Mouse (Mus musculus) embryonic facial prominence, embryonic 11.5 days (tissue): ENCODE results near the gene Myo3b. TPM values are rescaled to one million over a fixed set of nuclear protein-coding genes. Genes with fewer than 3 reads are reported as not detected.
"Not testable (repeated sequence)": the region's sequence is repeated elsewhere in the genome, so short reads cannot be mapped to it uniquely, and the experiment has no call there.

Source experiments
- ATAC-seq: fragments of 200-750 bp; cut with Nextera tagmentation; replicated peaks from 2 replicates; pipeline ENCODE4 v1.8.0; 2017; ENCODE audit warnings: low read depth; ENCODE audit not compliant: insufficient number of reproducible peaks, low FRiP score, low TSS enrichment
- DNase-seq: peaks from one replicate; pipeline ENCODE4 v3.0.0-alpha.2; 2015; ENCODE audit warnings: low spot score
- H3K27ac ChIP-seq: fragments of 300-500 bp; sonication (generic); replicated peaks from 2 replicates; pipeline ENCODE4 v1.5.1; 2014; ENCODE audit warnings: mild to moderate bottlenecking, low read depth, low read length, control low read depth
- H3K27me3 ChIP-seq: fragments of 300-500 bp; sonication (generic); 2 replicates; pipeline ENCODE4 v1.6.1; 2014; ENCODE audit warnings: mild to moderate bottlenecking, low read length, moderate library complexity, mixed read lengths; ENCODE audit not compliant: control insufficient read depth, insufficient read depth
- H3K36me3 ChIP-seq: fragments of 300-500 bp; sonication (generic); replicated peaks from 2 replicates; pipeline ENCODE4 v1.6.1; 2014; ENCODE audit warnings: low read depth, mild to moderate bottlenecking, low read length, moderate library complexity, mixed read lengths; ENCODE audit not compliant: control insufficient read depth, insufficient read depth
- H3K4me1 ChIP-seq: fragments of 300-500 bp; sonication (generic); 2 replicates; pipeline ENCODE4 v1.6.1; 2014; ENCODE audit warnings: low read length, mixed read lengths; ENCODE audit not compliant: control insufficient read depth, insufficient read depth
- H3K4me2 ChIP-seq: fragments of 300-500 bp; sonication (generic); 2 replicates; pipeline ENCODE4 v1.6.1; 2014; ENCODE audit warnings: low read depth, mild to moderate bottlenecking, control low read depth, low read length, moderate library complexity
- H3K4me3 ChIP-seq: fragments of 300-500 bp; sonication (generic); 2 replicates; pipeline ENCODE4 v1.5.1; 2014; ENCODE audit warnings: low read depth, low read length, control low read depth
- H3K9ac ChIP-seq: fragments of 300-500 bp; sonication (generic); replicated peaks from 2 replicates; pipeline ENCODE4 v1.6.1; 2014; ENCODE audit warnings: mild to moderate bottlenecking, control low read depth, low read length
- H3K9me3 ChIP-seq: fragments of 300-500 bp; sonication (generic); replicated peaks from 2 replicates; pipeline ENCODE4 v1.6.1; 2016; ENCODE audit warnings: mild to moderate bottlenecking, low read length, inconsistent platforms, mixed read lengths; ENCODE audit not compliant: control insufficient read depth
- WGBS: fragments of 180-500 bp; shearing (Covaris S2); extraction: QIAGEN DNeasy Blood & Tissue Kit; methylation state at CpG from one replicate; pipeline ENCODE4 v1.1.7; 2014; 5-methylcytosine and 5-hydroxymethylcytosine counted together
- polyA plus RNA-seq: library from polyadenylated mRNA; unstranded; fragments of >200 nt; fragmentation: Nextera tagmentation; extraction: Ambion mirVana; gene quantifications from 2 replicates; pipeline ENCODE4 v1.2.1, GENCODE M21; 2014

The Myo3b gene
- 0.06 and 0.07 TPM in 2 replicates for polyA plus RNA-seq

DNA sequence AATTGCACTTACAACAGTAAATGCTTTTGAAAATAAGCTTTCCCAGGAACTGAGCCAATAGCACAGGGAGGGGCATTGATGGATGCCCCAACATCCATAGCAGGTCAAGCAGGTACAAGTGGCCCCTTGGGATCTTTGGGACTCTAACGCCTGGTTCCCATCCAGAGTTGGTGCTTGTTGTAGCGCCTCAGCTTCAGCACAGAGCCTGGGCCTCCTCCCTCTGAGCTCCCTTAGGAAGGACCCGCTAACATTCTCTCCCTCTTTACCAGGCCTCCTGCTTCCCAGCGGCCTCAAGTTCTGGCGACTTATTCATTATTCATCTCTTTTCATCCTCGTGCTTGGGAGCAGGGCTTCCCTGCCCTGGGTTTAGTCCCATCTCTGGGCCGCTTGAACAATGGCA, at the start of gene Myo3b:
Myo3b (plus strand) TSS at position 375 of the 400 bp plus-strand sequence.
- no peaks in the 10 kb centered on the region for H3K9me3 ChIP-seq
- no peak within 1 kb of the TSS for H3K9ac ChIP-seq
- 25% methylated on average over 7 of the region's 7 CpGs for WGBS
- no peak within 1 kb of the TSS for H3K4me2 ChIP-seq
- no peak within 1 kb of the TSS for H3K4me3 ChIP-seq
- H3K27me3 ChIP-seq, result no peaks in the 10 kb centered on the region
- DNase-seq, result no peak
- no peak for ATAC-seq
- no peaks in the 10 kb centered on the region for H3K36me3 ChIP-seq
- H3K4me1 ChIP-seq, result no peaks in the 10 kb centered on the region
- H3K27ac ChIP-seq, result no peak within 1 kb of the TSS

GRCm38 (mm10) chr2:69989224-69989623, 49.7 kb upstream of the Myo3b start:
- no peaks in the 10 kb centered on the region for H3K9me3 ChIP-seq
- no peak overlapping the region for H3K27ac ChIP-seq
- H3K4me2 ChIP-seq, result no peak overlapping the region
- no peak for ATAC-seq
- no peaks in the 10 kb centered on the region for H3K4me1 ChIP-seq
- H3K4me3 ChIP-seq, result no peak overlapping the region
- no peak for DNase-seq
- no peaks in the 10 kb centered on the region for H3K27me3 ChIP-seq
- WGBS, result 90% methylated on average over 6 of the region's 6 CpGs
- peaks cover 4% of the 10 kb centered on the region for H3K36me3 ChIP-seq
- H3K9ac ChIP-seq, result no peak overlapping the region

GRCm38 (mm10) chr2:69990647-69991046, 48.3 kb upstream of the Myo3b start:
- Histone ChIP-seq H3K4me3 (no peak overlapping the region), H3K9me3 (no peaks in the 10 kb centered on the region), H3K4me1 (no peaks in the 10 kb centered on the region), H3K27ac (no peak overlapping the region), H3K4me2 (no peak overlapping the region), H3K9ac (no peak overlapping the region), H3K36me3 (peaks cover 4% of the 10 kb centered on the region), H3K27me3 (no peaks in the 10 kb centered on the region)
- ATAC-seq (no peak), DNase-seq (peak; percentile 8)
- WGBS, result 57% methylated on average over 2 of the region's 2 CpGs

DNA sequence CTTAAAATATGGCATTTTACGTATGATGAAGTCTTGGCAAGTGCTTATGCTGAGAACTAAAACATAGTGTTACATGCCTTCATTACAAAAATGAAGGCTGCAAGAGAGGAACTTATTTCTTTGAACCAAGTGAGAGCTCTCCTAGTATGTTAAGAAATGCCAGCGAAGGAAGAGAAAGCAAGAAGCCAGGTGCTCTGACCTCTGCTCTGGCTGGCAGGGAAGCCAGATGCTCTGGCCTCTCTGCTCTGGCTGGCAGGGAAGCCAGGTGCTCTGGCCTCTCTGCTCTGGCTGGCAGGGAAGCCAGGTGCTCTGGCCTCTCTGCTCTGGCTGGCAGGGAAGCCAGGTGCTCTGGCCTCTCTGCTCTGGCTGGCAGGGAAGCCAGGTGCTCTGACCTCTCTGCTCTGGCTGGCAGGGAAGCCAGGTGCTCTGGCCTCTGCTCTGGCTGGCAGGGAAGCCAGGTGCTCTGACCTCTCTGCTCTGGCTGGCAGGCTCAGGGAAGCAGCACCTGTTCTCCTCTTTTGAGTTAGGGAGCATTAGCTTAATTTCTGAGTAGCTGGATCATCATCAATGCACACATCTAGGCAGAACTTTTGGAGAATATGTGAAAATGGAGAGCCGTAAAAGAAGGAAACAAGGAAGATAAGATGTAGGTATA, 44.7 kb upstream of the Myo3b start:
- H3K27me3 ChIP-seq, H3K4me3 ChIP-seq, H3K27ac ChIP-seq, DNase-seq, H3K36me3 ChIP-seq, ATAC-seq, H3K4me2 ChIP-seq, H3K9me3 ChIP-seq, H3K9ac ChIP-seq, H3K4me1 ChIP-seq: not testable (repeated sequence)
- whole genome bisulfite sequencing, result 93% methylated on average over 3 of the region's 3 CpGs

- H3K4me3 ChIP-seq, result no peak overlapping the region
- no peaks in the 10 kb centered on the region for H3K27me3 ChIP-seq
- WGBS, result 76% methylated on average over 2 of the region's 2 CpGs
- no peaks in the 10 kb centered on the region for H3K4me1 ChIP-seq
- H3K36me3 ChIP-seq, result peaks cover under 1% of the 10 kb centered on the region; the same call in 1 of the 2 replicates
- no peaks in the 10 kb centered on the region for H3K9me3 ChIP-seq
- ATAC-seq (no peak), DNase-seq (no peak)
- no peak overlapping the region for H3K27ac ChIP-seq
- no peak overlapping the region for H3K4me2 ChIP-seq
- H3K9ac ChIP-seq, result no peak overlapping the region
These were observed 44.1 kb upstream of the Myo3b start for GRCm38 (mm10) chr2:69994779-69995178.

- DNase-seq, result no peak
- Histone ChIP-seq H3K36me3 (no peaks in the 10 kb centered on the region), H3K9me3 (no peaks in the 10 kb centered on the region)
These were observed 39.7 kb upstream of the Myo3b start for GRCm38 (mm10) chr2:69999097-69999770.

GRCm38 (mm10) chr2:70000316-70000715, 38.6 kb upstream of the Myo3b start:
- 93% methylated on average over 6 of the region's 6 CpGs for WGBS
- no peaks in the 10 kb centered on the region; the same call in 1 of the 2 replicates for H3K36me3 ChIP-seq
- no peak for DNase-seq

More at GRCm38 (mm10) chr2:69999097-69999770, 39.7 kb upstream of the Myo3b start:
- WGBS, result 84% methylated on average over 7 of the region's 7 CpGs
- Histone ChIP-seq H3K27ac (no peak overlapping the region), H3K27me3 (no peaks in the 10 kb centered on the region), H3K4me2 (no peak overlapping the region), H3K4me3 (no peak overlapping the region), H3K4me1 (no peaks in the 10 kb centered on the region), H3K9ac (no peak overlapping the region)
- no peak for ATAC-seq

DNA sequence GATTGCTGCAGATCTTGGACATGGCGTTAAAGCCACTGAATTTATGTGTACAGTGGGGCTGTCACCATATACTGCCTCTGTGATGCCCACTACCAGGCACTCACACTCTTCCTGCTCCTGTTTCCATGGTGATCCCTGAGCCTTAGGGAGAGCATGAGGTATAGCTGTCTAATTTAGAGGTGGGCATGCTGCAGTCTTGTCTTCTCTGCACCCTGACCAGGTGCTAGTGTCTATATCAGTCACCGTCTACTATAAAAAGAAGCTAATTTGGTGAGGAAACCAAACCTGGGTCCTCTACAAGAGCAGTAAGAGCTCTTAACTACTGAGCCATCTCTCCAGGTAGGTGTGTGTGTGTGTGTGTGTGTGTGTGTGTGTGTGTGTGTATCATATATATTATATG, 32.4 kb upstream of the Myo3b start:
- DNase-seq (no peak), ATAC-seq (no peak)
- Histone ChIP-seq H3K4me3 (no peak overlapping the region), H3K9ac (no peak overlapping the region), H3K36me3 (no peaks in the 10 kb centered on the region; the same call in 1 of the 2 replicates), H3K27ac (no peak overlapping the region), H3K27me3 (no peaks in the 10 kb centered on the region), H3K4me1 (no peaks in the 10 kb centered on the region), H3K4me2 (no peak overlapping the region), H3K9me3 (no peaks in the 10 kb centered on the region)
- 91% methylated on average over 2 of the region's 2 CpGs for WGBS

More at GRCm38 (mm10) chr2:70000316-70000715, 38.6 kb upstream of the Myo3b start:
- Histone ChIP-seq H3K27ac (no peak overlapping the region), H3K9ac (no peak overlapping the region), H3K9me3 (no peaks in the 10 kb centered on the region), H3K4me3 (no peak overlapping the region), H3K27me3 (no peaks in the 10 kb centered on the region), H3K4me2 (no peak overlapping the region), H3K4me1 (no peaks in the 10 kb centered on the region)
- ATAC-seq, result no peak
